Comparison of ENCODE assay signal across 11 mouse cellular contexts in the genomic region with DNA sequence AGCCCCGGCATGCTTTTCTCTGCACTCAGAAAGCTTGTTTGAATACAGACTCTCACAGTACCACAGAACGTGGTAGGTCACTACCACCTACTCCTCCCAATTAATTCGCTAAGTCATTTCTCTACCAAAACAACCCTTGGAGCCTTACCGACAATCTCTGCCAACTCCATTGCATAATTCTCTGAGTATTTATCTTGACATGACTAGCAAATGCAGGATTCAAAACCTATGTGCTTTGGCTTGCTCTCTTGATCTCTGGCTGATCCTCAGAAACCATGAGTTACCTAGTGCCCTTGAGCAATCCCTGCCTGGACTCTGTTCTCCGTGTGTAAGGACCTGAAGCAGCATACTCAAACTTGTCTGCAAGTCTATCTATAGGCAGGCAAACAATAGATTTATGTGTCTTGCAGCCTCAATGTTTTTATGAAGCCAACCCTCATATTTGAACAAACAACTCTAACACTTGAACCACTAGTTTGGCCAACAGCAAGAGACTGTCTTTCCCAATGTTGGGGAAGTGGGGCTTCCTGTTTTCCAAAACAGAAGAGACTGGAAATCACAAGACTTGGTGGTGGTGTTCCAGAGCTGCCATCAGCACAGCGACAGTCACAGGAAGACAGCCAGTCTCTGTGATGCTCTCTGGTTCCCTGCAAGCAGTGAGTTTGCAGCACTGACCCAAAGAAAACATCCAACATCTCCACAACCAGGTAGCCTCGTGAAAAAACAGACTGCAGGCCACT. TPM values are rescaled to one million over a fixed set of nuclear protein-coding genes. Genes with fewer than 3 reads are reported as not detected.
A peak's percentile ranks its signal among the peaks of the same experiment; 100 is the strongest.
DNase-seq lines count a peak whose midpoint lies in the region; ATAC-seq and TF ChIP-seq lines count a peak whose summit lies in the region.
"Had no signal": no experiment of that assay in that cellular context is flagged by ENCODE, and none has a peak within 500 bp of the region (broad histone marks: within the 10 kb centered on the region; RNA-seq: fewer than 3 reads in every experiment).

No protein-coding gene starts in this region.

- WGBS in heart, adult 2 months: 37% methylated on average over 7 of the region's 7 CpGs
- 67% methylated on average over 7 of the region's 7 CpGs for WGBS in heart, embryonic 12.5 days
- WGBS in stomach, embryonic 16.5 days: 54% methylated on average over 7 of the region's 7 CpGs
- 88% methylated on average over 7 of the region's 7 CpGs for WGBS in hindbrain, embryonic 10.5 days
- 80% methylated on average over 7 of the region's 7 CpGs for WGBS in midbrain, postnatal 0 days

- no peak for TF ChIP-seq EP300 in heart, adult 2 months (IDR thresholded peaks at IDR 0.05; ENCODE audit: insufficient read depth, low read depth, low read length)

- H3K4me2 ChIP-seq in heart, embryonic 12.5 days: no peak overlapping the region
- H3K4me2 ChIP-seq in stomach, embryonic 16.5 days (ENCODE audit: low read depth, low read length): no peak overlapping the region
- no peak overlapping the region for H3K4me2 ChIP-seq in midbrain, postnatal 0 days (ENCODE audit: low read depth, low read length, poor library complexity, severe bottlenecking)
- H3K4me2 ChIP-seq: embryonic facial prominence, embryonic 13.5 days; heart, embryonic 15.5 days had no signal

- no peaks in the 10 kb centered on the region for H3K27me3 ChIP-seq in heart, adult 2 months (ENCODE audit: control insufficient read depth, insufficient read depth, low read length)
- no peaks in the 10 kb centered on the region for H3K27me3 ChIP-seq in heart, embryonic 12.5 days (replicated peaks)
- H3K27me3 ChIP-seq in stomach, embryonic 16.5 days (ENCODE audit: control insufficient read depth, insufficient read depth, low read length): no peaks in the 10 kb centered on the region
- no peaks in the 10 kb centered on the region for H3K27me3 ChIP-seq in hindbrain, embryonic 10.5 days (ENCODE audit: insufficient read depth, poor library complexity, severe bottlenecking)
- no peaks in the 10 kb centered on the region for H3K27me3 ChIP-seq in midbrain, postnatal 0 days (ENCODE audit: insufficient read depth, low read length)
- H3K27me3 ChIP-seq: embryonic facial prominence, embryonic 13.5 days; heart, embryonic 15.5 days had no signal

- H3K9ac ChIP-seq in heart, adult 2 months (ENCODE audit: low read depth, low read length): no peak overlapping the region
- H3K9ac ChIP-seq in heart, embryonic 12.5 days: no peak overlapping the region
- H3K9ac ChIP-seq in stomach, embryonic 16.5 days (ENCODE audit: low read length): no peak overlapping the region
- H3K9ac ChIP-seq in midbrain, postnatal 0 days (replicated peaks; ENCODE audit: low read length, poor library complexity, severe bottlenecking): no peak overlapping the region
- H3K9ac ChIP-seq: embryonic facial prominence, embryonic 13.5 days; heart, embryonic 15.5 days had no signal

- H3K4me3 ChIP-seq in heart, adult 2 months: no peak overlapping the region
- no peak overlapping the region for H3K4me3 ChIP-seq in heart, embryonic 12.5 days
- H3K4me3 ChIP-seq in stomach, embryonic 16.5 days (replicated peaks; ENCODE audit: low read length): no peak overlapping the region
- no peak overlapping the region for H3K4me3 ChIP-seq in hindbrain, embryonic 10.5 days
- no peak overlapping the region for H3K4me3 ChIP-seq in midbrain, postnatal 0 days (ENCODE audit: low read depth, low read length)
- H3K4me3 ChIP-seq: embryonic facial prominence, embryonic 13.5 days; heart, embryonic 15.5 days had no signal

- intact Hi-C loops in heart, adult 2 months (cut with DNase I): no loop called here

- H3K36me3 ChIP-seq in heart, adult 2 months (ENCODE audit: control insufficient read depth, insufficient read depth, low read length): peaks cover 11% of the 10 kb centered on the region
- H3K36me3 ChIP-seq in heart, embryonic 12.5 days: peaks cover 3% of the 10 kb centered on the region
- no peaks in the 10 kb centered on the region for H3K36me3 ChIP-seq in stomach, embryonic 16.5 days (ENCODE audit: control insufficient read depth, insufficient read depth, low read length)
- H3K36me3 ChIP-seq in hindbrain, embryonic 10.5 days: peaks cover 4% of the 10 kb centered on the region; the same call in 1 of the 2 replicates
- no peaks in the 10 kb centered on the region for H3K36me3 ChIP-seq in midbrain, postnatal 0 days (ENCODE audit: insufficient read depth, low read length)
- H3K36me3 ChIP-seq: embryonic facial prominence, embryonic 13.5 days; heart, embryonic 15.5 days had no signal

- ATAC-seq in heart, embryonic 12.5 days (ENCODE audit: insufficient number of reproducible peaks, low FRiP score): no peak
- ATAC-seq in stomach, embryonic 16.5 days (ENCODE audit: insufficient read depth, low FRiP score): no peak
- ATAC-seq in midbrain, postnatal 0 days (ENCODE audit: low FRiP score): no peak

- H3K27ac ChIP-seq in heart, adult 2 months: peak overlapping the region; percentile 71
- H3K27ac ChIP-seq in heart, embryonic 12.5 days (ENCODE audit: poor library complexity, severe bottlenecking): no peak overlapping the region
- 0 out of 2 replicates have a peak overlapping the region, but pooled peaks have one; percentile 27 for H3K27ac ChIP-seq in stomach, embryonic 16.5 days (ENCODE audit: low read length)
- H3K27ac ChIP-seq in hindbrain, embryonic 10.5 days: no peak overlapping the region
- H3K27ac ChIP-seq in midbrain, postnatal 0 days (ENCODE audit: low read depth, low read length): no peak overlapping the region
- H3K27ac ChIP-seq: embryonic facial prominence, embryonic 13.5 days; heart, embryonic 15.5 days had no signal

- H3K4me1 ChIP-seq in heart, adult 2 months (ENCODE audit: control insufficient read depth, insufficient read depth, low read length): peaks cover 24% of the 10 kb centered on the region
- peaks cover 12% of the 10 kb centered on the region for H3K4me1 ChIP-seq in heart, embryonic 12.5 days (replicated peaks)
- peaks cover 6% of the 10 kb centered on the region for H3K4me1 ChIP-seq in stomach, embryonic 16.5 days (ENCODE audit: control insufficient read depth, insufficient read depth, low read length)
- H3K4me1 ChIP-seq in hindbrain, embryonic 10.5 days (replicated peaks): peaks cover 7% of the 10 kb centered on the region; the same call in 1 of the 2 replicates
- no peaks in the 10 kb centered on the region for H3K4me1 ChIP-seq in midbrain, postnatal 0 days (ENCODE audit: insufficient read depth, low read length)
- H3K4me1 ChIP-seq: embryonic facial prominence, embryonic 13.5 days had no signal

- TF ChIP-seq CTCF in heart, adult 2 months (IDR thresholded peaks at IDR 0.05): no peak
- TF ChIP-seq CTCF in midbrain, postnatal 0 days (IDR thresholded peaks at IDR 0.05): no peak

- TF ChIP-seq POLR2A in heart, adult 2 months (IDR thresholded peaks at IDR 0.05; ENCODE audit: insufficient read depth, low read depth, low read length): no peak

- peaks cover 5% of the 10 kb centered on the region for H3K79me2 ChIP-seq in heart, adult 2 months (replicated peaks; ENCODE audit: control insufficient read depth, insufficient read depth, low read length)

- peak in 1 of 2 experiments; percentile 52 for DNase-seq in heart, adult 2 months
- DNase-seq in right cerebral cortex, postnatal 25 days: peak; percentile 16
- no peak for DNase-seq in right cerebral cortex, postnatal 10 days (ENCODE audit: low spot score in 2 of 2)
- peak; percentile 40 to 62 for DNase-seq in kidney, postnatal 36 days
- no peak for DNase-seq in hindbrain, embryonic 10.5 days (ENCODE audit: low spot score)
- DNase-seq in midbrain, postnatal 0 days (ENCODE audit: low spot score): no peak
- DNase-seq: thymus, postnatal 25 days had no signal

- H3K9me3 ChIP-seq in heart, embryonic 12.5 days (replicated peaks): 0 out of 2 replicates have a peak, but pooled peaks cover 2% of the 10 kb centered on the region
- no peaks in the 10 kb centered on the region for H3K9me3 ChIP-seq in stomach, embryonic 16.5 days (replicated peaks; ENCODE audit: control insufficient read depth, low read length)
- H3K9me3 ChIP-seq in hindbrain, embryonic 10.5 days: no peaks in the 10 kb centered on the region
- H3K9me3 ChIP-seq in midbrain, postnatal 0 days (ENCODE audit: low read length): no peaks in the 10 kb centered on the region
- H3K9me3 ChIP-seq: embryonic facial prominence, embryonic 13.5 days; heart, embryonic 15.5 days had no signal

RNA-seq across cellular contexts. Expression of a gene that starts 12.1 kb away (rescaled TPM):
- total RNA-seq in heart, adult 2 months (2021): 10 to 100 TPM; 22.1 to 32.8 TPM
- polyA plus RNA-seq in heart, adult 2 months (2012; rRNA removed): 10.0 and 15.9 TPM in 2 replicates
- polyA plus RNA-seq in heart, embryonic 12.5 days (2016; fragmentation: Nextera tagmentation; extraction: Ambion mirVana): 2.2 and 2.9 TPM in 2 replicates
- polyA plus RNA-seq in stomach, embryonic 16.5 days (2015; fragmentation: Nextera tagmentation; extraction: Ambion mirVana): 2.9 and 3.4 TPM in 2 replicates
- polyA plus RNA-seq in hindbrain, embryonic 10.5 days (2016; fragmentation: Nextera tagmentation; extraction: Ambion mirVana): 3.5 and 3.9 TPM in 2 replicates
- 47.4 and 64.1 TPM in 2 replicates for total RNA-seq in midbrain, postnatal 0 days (2014; rRNA removed)
- polyA plus RNA-seq in midbrain, postnatal 0 days (2015; fragmentation: Nextera tagmentation; extraction: Ambion mirVana): 4.0 and 5.0 TPM in 2 replicates

Comparison
In these comparisons a context has a peak if more than half of its experiments do, and no peak if none do; other contexts are left out.
1. DNase-seq: peak in right cerebral cortex, postnatal 25 days (single experiment) and kidney, postnatal 36 days (2 of 2); none in right cerebral cortex, postnatal 10 days (0 of 2), hindbrain, embryonic 10.5 days (single experiment) and midbrain, postnatal 0 days (single experiment).
2. H3K27ac ChIP-seq: peak in heart, adult 2 months (single experiment) and stomach, embryonic 16.5 days (single experiment); none in heart, embryonic 12.5 days (single experiment), hindbrain, embryonic 10.5 days (single experiment) and midbrain, postnatal 0 days (single experiment).